Mouse (Mus musculus): ENCODE results near the gene Prkag2.
A peak's percentile ranks its signal among the peaks of the same experiment; 100 is the strongest.
"Not testable (repeated sequence)": the region's sequence is repeated elsewhere in the genome, so short reads cannot be mapped to it uniquely, and the experiment has no call there.

Prkag2 gene

DNA sequence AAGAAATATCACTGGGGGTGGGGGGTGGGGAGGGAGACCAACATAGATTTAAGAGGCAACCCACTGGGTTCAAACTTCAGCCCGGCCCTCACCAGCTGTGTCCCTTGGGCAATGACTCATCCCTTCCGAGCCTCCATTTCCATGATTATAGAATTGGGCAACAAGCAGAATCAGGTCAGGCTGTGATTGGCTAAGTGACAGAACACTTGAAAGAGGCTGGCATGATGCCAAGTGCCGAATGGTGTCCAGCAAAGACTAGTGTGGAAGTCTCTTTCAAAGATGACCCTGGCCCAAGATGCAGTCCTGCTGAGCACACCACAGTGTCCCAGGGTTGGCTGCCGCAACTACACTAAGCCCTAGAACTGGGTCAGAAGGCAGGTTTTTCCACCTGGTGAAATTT lies 14.2 kb downstream of the Prkag2 start:
- DNase-seq = peak; percentile 79

DNA sequence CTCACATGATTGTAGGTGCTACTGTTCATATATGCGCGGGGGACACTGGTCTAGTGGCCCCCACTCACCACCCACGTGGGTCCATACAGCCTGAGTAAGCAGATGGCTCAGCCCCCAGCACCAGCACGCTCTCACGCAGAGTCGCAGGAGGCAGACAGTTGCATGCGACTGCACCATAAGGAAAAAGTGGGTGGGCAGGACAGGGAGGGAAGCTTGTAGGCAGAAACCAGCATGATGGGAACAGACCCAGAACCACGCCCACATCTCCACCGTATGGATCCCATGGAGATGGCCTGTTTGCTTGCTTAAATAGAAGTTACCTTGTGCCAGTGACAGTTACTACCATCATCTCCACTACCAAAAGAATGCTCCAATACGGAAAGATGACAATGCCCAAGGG lies 15.3 kb downstream of the Prkag2 start:
- no peak for DNase-seq

- DNase-seq = no peak
Measured at GRCm38 (mm10) chr5:25083816-25084215, 16.6 kb downstream of the Prkag2 start.

- DNase-seq = peak; percentile 46
Measured at GRCm38 (mm10) chr5:25082542-25082941, 17.9 kb downstream of the Prkag2 start.

- no peak for DNase-seq
Measured at GRCm38 (mm10) chr5:25081545-25081944, 18.9 kb downstream of the Prkag2 start.

DNA sequence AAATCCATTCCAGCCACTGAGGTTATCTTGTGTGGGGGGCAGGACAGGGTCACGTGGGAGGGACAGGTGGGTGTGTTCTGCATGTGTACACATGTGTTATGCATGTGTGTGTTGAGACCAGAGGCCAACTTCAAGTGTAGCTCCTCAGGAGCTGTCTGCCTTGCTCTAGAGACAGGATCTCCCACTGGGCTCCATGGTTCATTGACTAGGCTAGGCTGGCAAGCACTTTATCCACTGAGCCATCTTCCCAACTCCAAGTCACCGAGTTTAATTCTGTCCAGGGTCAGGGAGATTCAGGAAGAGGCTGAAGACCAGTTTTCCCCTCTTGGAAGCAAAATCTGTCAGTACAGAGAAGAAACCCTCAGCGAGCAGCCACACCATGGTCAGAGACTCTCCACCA lies 19.4 kb downstream of the Prkag2 start:
- no peak for DNase-seq

GRCm38 (mm10) chr5:25080438-25080945 lies 19.9 kb downstream of the Prkag2 start:
- DNase-seq = no peak

DNA sequence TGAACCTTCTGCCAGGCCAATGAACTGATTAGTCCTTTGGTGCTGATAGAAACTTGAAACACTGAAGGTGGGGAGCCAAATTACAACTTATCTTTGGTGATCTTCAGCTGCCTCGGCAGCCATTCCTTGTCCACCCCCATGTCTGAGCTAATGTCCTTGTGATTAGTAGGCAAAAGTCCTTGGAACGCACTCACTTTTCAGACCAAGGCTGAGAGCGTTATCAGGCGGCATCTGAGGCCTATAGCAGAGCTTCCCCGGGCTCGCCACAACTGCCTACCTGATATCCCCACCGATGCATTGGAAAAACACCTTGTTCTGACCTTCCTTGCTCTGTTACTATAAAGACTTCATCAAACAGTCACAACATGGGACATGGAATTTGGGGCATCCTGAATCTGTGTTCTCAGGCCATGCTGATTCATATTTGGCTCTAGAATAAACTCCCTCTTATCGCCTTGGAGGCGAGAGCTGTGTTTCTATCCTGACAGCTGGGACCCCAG lies 20.6 kb downstream of the Prkag2 start:
- DNase-seq = no peak

DNA sequence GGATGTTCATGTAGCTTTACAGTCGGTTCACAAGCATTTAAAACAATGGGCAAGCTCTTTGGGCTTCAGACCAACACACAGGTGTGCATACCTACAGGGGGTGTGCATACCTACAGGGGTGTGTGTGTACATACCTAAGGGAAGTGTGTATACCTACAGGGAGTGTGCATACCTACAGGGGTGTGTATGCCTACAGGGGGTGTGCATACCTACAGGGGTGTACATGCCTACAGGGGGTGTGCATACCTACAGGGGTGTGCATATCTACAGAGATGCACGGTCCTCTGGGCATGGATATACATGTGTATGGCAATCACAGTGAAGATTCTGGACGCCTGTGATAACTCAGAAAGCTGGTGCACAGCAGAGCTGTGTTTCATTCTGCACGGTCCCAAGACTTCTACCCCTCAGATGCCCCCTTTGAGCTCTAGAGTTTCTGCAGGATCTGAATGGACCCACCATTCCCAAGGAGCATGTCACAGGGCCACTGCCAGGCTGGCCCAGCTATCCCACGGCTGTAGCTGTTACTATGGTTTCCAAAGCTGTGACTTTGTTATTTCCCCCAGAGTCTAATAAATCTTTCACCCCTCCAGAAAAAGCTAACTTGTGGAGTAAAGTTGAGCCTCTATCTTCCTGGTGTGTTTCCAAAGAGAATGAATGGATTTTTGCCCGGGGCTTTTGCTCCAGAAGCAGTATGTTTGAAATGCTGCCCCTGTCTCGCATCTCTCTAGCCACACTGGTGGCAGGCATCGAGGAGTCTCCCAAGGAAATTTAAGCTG lies 22.4 kb downstream of the Prkag2 start:
- no peak for DNase-seq

DNA sequence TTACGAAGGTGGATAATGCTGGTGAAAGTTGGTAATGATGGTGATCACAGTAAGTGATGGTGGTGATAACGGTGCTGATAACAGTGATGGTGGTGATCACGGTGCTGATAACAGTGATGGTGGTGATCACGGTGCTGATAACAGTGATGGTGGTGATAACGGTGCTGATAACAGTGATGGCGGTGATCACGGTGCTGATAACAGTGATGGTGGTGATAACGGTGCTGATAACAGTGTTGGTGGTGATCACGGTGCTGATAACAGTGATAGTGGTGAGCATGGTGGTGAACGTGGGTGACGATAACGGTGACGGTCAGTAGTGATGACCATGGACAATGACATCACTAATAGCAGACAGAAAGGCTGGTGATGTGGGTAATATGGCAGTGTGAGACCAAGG lies 23.2 kb downstream of the Prkag2 start:
- DNase-seq = not testable (repeated sequence)

- no peak for DNase-seq
Measured at GRCm38 (mm10) chr5:25075623-25076022, 24.8 kb downstream of the Prkag2 start.

GRCm38 (mm10) chr5:25069815-25070214 lies 30.6 kb downstream of the Prkag2 start:
- no peak for DNase-seq

- no peak for DNase-seq
Measured at GRCm38 (mm10) chr5:25067122-25067521, 33.3 kb downstream of the Prkag2 start.

GRCm38 (mm10) chr5:25064270-25065232 lies 35.9 kb downstream of the Prkag2 start:
- DNase-seq = no peak

- no peak for DNase-seq
Measured at GRCm38 (mm10) chr5:25062506-25063132, 37.8 kb downstream of the Prkag2 start.

DNA sequence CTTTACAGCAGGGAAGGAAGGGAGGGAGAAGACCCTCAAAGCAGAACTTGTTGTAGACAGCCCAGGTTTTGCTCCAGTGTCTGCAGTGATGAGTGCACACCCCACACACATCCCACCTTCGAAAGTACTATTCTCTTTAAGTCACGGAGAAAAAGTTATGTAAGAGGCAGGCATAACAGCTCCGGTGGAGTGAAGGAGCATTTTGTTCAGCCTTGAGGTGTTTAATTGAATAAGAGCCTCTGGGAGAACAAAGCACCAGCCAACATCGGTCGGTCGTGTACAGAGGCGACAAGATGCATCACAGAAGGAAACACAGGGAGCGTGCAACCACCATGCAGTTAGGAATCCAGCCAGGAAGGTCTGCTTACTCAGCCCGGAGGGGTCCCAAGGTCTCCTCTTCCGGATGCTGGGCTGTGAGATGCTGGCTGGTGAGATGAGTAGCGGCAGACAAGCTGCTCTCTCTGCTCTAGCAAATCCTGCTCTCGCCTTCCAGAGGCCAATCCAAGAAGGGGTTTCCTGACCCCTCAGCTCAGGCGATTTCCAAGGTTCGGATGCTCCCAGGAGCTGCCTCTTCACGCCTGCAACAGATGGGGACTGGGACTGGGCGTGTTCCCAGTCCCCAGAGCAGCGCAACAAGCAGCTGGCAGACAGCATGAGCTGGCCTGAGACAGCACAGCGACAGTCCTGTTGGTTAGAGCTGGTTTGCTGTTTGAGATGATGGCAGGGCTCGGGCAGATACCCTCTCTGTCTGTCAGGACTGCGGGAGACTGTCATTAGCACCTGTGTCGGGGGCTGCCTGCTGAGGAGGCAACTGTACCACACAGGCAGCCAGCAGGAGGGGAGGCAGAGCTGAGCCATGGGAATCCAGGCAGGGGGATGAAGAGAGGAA lies 41.3 kb downstream of the Prkag2 start:
- DNase-seq = peak; percentile 53

GRCm38 (mm10) chr5:25058417-25058816 lies 42.0 kb downstream of the Prkag2 start:
- DNase-seq = no peak

- DNase-seq = no peak
Measured at GRCm38 (mm10) chr5:25055288-25055687, 45.2 kb downstream of the Prkag2 start.

GRCm38 (mm10) chr5:25053971-25054658 lies 46.3 kb downstream of the Prkag2 start:
- DNase-seq = no peak

GRCm38 (mm10) chr5:25050827-25051226 lies 49.6 kb downstream of the Prkag2 start:
- DNase-seq = no peak

GRCm38 (mm10) chr5:25047670-25048069 lies 52.8 kb downstream of the Prkag2 start:
- no peak for DNase-seq

Measured in retina, postnatal 1 day (tissue).